Mouse (Mus musculus) forelimb bud, embryonic 11.5 days (tissue): Measurements from ENCODE around the gene Trim11.
"Not testable (repeated sequence)": the region's sequence is repeated elsewhere in the genome, so short reads cannot be mapped to it uniquely, and the experiment has no call there.

Experiments used
- DNase-seq: peaks from one replicate; pipeline ENCODE4 v3.0.0-alpha.2; 2012; ENCODE audit warnings: low read depth, low spot score

The Trim11 gene

GRCm38 (mm10) chr11:58978027-58978705, at the start of gene Trim11:
TSS of gene Trim11 (plus strand) at chr11:58978093.
- peak; percentile 80 for DNase-seq

GRCm38 (mm10) chr11:58929055-58929454, 48.8 kb upstream of the Trim11 start:
- no peak for DNase-seq

- no peak for DNase-seq
Measured at GRCm38 (mm10) chr11:58929641-58930040, 48.3 kb upstream of the Trim11 start.

GRCm38 (mm10) chr11:58930254-58930653, 47.6 kb upstream of the Trim11 start:
- no peak for DNase-seq

GRCm38 (mm10) chr11:58931576-58931975, 46.3 kb upstream of the Trim11 start:
- no peak for DNase-seq

GRCm38 (mm10) chr11:58937909-58938308, 40.0 kb upstream of the Trim11 start:
- no peak for DNase-seq

GRCm38 (mm10) chr11:58938322-58939087, 39.4 kb upstream of the Trim11 start, which contains the start of gene Rnf187:
TSS of gene Rnf187 (minus strand) at chr11:58938916.
- DNase-seq = peak; percentile 91

- DNase-seq = no peak
Measured at GRCm38 (mm10) chr11:58939088-58939439, 38.8 kb upstream of the Trim11 start.

GRCm38 (mm10) chr11:58944136-58944535, 33.8 kb upstream of the Trim11 start:
- no peak for DNase-seq

- DNase-seq = no peak
Measured at GRCm38 (mm10) chr11:58947306-58947705, 30.6 kb upstream of the Trim11 start.

GRCm38 (mm10) chr11:58947798-58948528, 29.9 kb upstream of the Trim11 start:
- DNase-seq = no peak

- DNase-seq = peak; percentile 78
Measured at GRCm38 (mm10) chr11:58948542-58949479, 29.1 kb upstream of the Trim11 start, which contains the start of gene Hist3h2ba. TSS of gene Hist3h2ba (plus strand) at chr11:58948920.

- no peak for DNase-seq
Measured at GRCm38 (mm10) chr11:58949480-58950431, 28.1 kb upstream of the Trim11 start.

GRCm38 (mm10) chr11:58951210-58951609, 26.7 kb upstream of the Trim11 start:
- no peak for DNase-seq

GRCm38 (mm10) chr11:58953351-58954169, 24.3 kb upstream of the Trim11 start:
- DNase-seq = peak; percentile 13

- not testable (repeated sequence) for DNase-seq
Measured at GRCm38 (mm10) chr11:58954170-58954419, 23.8 kb upstream of the Trim11 start.

GRCm38 (mm10) chr11:58954420-58955142, 23.3 kb upstream of the Trim11 start, which contains the start of the genes Hist3h2a and Trim17:
TSS of gene Hist3h2a (plus strand) at chr11:58954685.
TSS of gene Trim17 (plus strand) at chr11:58954685.
- DNase-seq = peak; percentile 94

GRCm38 (mm10) chr11:58955143-58955867, 22.6 kb upstream of the Trim11 start:
- DNase-seq = peak; percentile 73
